Mouse (Mus musculus) stomach, postnatal 0 days (tissue): Measurements from ENCODE around the gene Dbndd2. TPM values are rescaled to one million over a fixed set of nuclear protein-coding genes. Genes with fewer than 3 reads are reported as not detected.

ENCODE experiments used
- ATAC-seq: fragments of 200-750 bp; cut with Nextera tagmentation; 2 replicates; pipeline ENCODE4 v1.8.0; 2017; ENCODE audit not compliant: low FRiP score, low TSS enrichment
- DNase-seq: peaks from one replicate; pipeline ENCODE4 v3.0.0-alpha.2; 2016; ENCODE audit warnings: low spot score
- H3K27ac ChIP-seq: fragments of 300-500 bp; sonication (generic); replicated peaks from 2 replicates; pipeline ENCODE4 v1.5.1; 2014; ENCODE audit warnings: mild to moderate bottlenecking, control low read depth
- H3K27me3 ChIP-seq: fragments of 300-500 bp; sonication (generic); 2 replicates; pipeline ENCODE4 v1.6.1; 2014; ENCODE audit warnings: low read length; ENCODE audit not compliant: control insufficient read depth, insufficient read depth
- H3K36me3 ChIP-seq: fragments of 300-500 bp; sonication (generic); 2 replicates; pipeline ENCODE4 v1.6.1; 2014; ENCODE audit warnings: low read length, mixed read lengths; ENCODE audit not compliant: control insufficient read depth, insufficient read depth
- H3K4me1 ChIP-seq: fragments of 300-500 bp; sonication (generic); replicated peaks from 2 replicates; pipeline ENCODE4 v1.6.1; 2014; ENCODE audit warnings: antibody characterized with exemption; ENCODE audit not compliant: control insufficient read depth, insufficient read depth
- H3K4me2 ChIP-seq: fragments of 300-500 bp; sonication (generic); replicated peaks from 2 replicates; pipeline ENCODE4 v1.6.1; 2014; ENCODE audit warnings: low read depth, mild to moderate bottlenecking, control low read depth, moderate library complexity
- H3K4me3 ChIP-seq: fragments of 300-500 bp; sonication (generic); 2 replicates; pipeline ENCODE4 v1.5.1; 2014; ENCODE audit warnings: low read depth, low read length, control low read depth
- H3K9ac ChIP-seq: fragments of 300-500 bp; sonication (generic); 2 replicates; pipeline ENCODE4 v1.6.1; 2014; ENCODE audit warnings: mild to moderate bottlenecking, low read length, control low read depth, mixed read lengths
- H3K9me3 ChIP-seq: fragments of 300-500 bp; sonication (generic); 2 replicates; pipeline ENCODE4 v1.6.1; 2016; ENCODE audit warnings: low read length; ENCODE audit not compliant: control insufficient read depth
- CTCF ChIP-seq: IDR thresholded peaks from 2 replicates; pipeline ENCODE4 v1.5.1; 2016; ENCODE audit warnings: antibody characterized with exemption, low read depth, mild to moderate bottlenecking, moderate library complexity
- EP300 ChIP-seq: optimal IDR thresholded peaks from 2 replicates; pipeline ENCODE3; 2016; ENCODE audit warnings: antibody characterized with exemption
- WGBS: fragments of 180-500 bp; shearing (Covaris S2); extraction: QIAGEN DNeasy Blood & Tissue Kit; methylation state at CpG from one replicate; pipeline ENCODE4 v1.1.7; 2014; 5-methylcytosine and 5-hydroxymethylcytosine counted together
- polyA plus RNA-seq: library from polyadenylated mRNA; unstranded; fragments of >200 nt; fragmentation: Nextera tagmentation; extraction: Ambion mirVana; gene quantifications from 2 replicates; pipeline ENCODE4 v1.2.1, GENCODE M21; 2015

The Dbndd2 gene
- polyA plus RNA-seq, 1 experiment from 2014 or later = 27.8 TPM

DNA sequence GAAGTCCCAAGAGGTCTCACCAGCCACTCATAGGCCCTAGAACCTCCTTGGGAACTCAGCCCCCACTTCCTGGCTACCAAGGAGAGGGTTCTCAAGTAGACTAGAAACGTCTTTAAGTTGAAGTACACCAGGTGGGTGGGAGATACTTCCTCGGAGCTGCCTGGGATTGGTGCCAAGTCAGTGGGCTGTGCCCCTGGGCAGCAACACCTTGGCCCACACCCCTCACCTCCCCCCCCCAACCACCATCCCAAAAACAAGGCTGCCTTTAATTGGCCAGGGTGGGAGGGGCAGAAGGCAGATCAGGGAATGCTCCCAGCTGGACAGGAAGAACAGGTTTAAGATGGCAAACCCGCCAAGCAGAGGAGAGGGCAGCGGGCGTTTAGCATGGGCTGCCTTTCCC, 45.6 kb upstream of the Dbndd2 start:
- Histone ChIP-seq H3K27ac (peak overlapping the region; percentile 63), H3K4me1 (peaks cover 13% of the 10 kb centered on the region), H3K4me2 (peak overlapping the region; percentile 50), H3K9ac (0 out of 2 replicates have a peak overlapping the region, but pooled peaks have one; percentile 4), H3K9me3 (no peaks in the 10 kb centered on the region), H3K27me3 (no peaks in the 10 kb centered on the region), H3K36me3 (no peaks in the 10 kb centered on the region), H3K4me3 (peak overlapping the region; percentile 69; the same call in 1 of the 2 replicates)
- ATAC-seq (no peak), DNase-seq (peak; percentile 64)
- TF ChIP-seq CTCF (no peak), EP300 (no peak)
- 46% methylated on average over 5 of the region's 5 CpGs for WGBS

DNA sequence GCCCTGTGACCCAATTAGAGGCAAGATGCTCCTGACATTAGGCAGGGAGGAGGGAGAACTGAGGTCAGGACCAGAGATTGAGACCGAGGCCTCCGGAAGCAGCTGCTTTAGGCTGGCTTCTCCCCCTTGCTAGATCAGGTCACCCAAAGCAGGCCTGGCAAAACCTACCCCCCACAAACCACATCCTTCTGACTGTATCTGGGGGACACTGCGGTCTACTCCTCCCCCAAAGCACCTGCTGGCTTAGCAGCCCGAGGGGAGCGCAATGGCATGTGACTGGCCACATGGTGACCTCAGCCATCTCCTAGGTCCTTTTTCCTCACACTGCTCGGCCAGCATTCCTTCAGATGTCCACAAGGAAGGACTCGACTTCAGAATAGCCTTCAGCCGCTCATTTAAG, 44.8 kb upstream of the Dbndd2 start:
- 43% methylated on average over 8 of the region's 8 CpGs for WGBS
- DNase-seq = no peak
- Histone ChIP-seq H3K36me3 (no peaks in the 10 kb centered on the region), H3K4me3 (peak overlapping the region; percentile 69), H3K9ac (peak overlapping the region; percentile 93), H3K4me1 (peaks cover 5% of the 10 kb centered on the region), H3K27ac (peak overlapping the region; percentile 61), H3K9me3 (no peaks in the 10 kb centered on the region), H3K27me3 (no peaks in the 10 kb centered on the region), H3K4me2 (peak overlapping the region; percentile 50)
- ATAC-seq = no peak
- TF ChIP-seq CTCF (no peak), EP300 (no peak)

DNA sequence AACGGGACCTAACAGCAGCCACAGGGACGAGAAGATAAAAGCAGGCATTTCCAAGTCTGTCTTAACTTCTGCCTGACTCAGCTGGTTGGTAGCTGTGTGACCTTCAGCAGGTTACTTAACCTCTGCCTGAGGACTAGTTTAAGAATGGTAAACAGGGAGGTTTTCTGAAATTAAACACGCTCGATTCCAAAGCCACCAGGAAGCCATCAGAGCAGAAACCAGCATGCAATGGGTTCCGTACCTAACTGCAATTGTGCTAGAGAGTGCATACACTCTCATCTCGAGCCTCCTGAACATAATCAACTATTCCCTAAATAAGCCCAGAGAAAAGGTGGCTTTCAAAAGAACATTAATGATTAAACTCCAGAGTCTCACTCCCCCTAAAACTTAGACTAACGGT, 44.2 kb upstream of the Dbndd2 start:
- Histone ChIP-seq H3K27me3 (no peaks in the 10 kb centered on the region), H3K27ac (peak overlapping the region; percentile 95), H3K4me1 (no peaks in the 10 kb centered on the region; the same call in 1 of the 2 replicates), H3K9me3 (no peaks in the 10 kb centered on the region), H3K9ac (peak overlapping the region; percentile 93), H3K4me3 (peak overlapping the region; percentile 69), H3K36me3 (no peaks in the 10 kb centered on the region), H3K4me2 (peak overlapping the region; percentile 50)
- 25% methylated on average over 7 of the region's 7 CpGs for WGBS
- DNase-seq (no peak), ATAC-seq (no peak)
- TF ChIP-seq CTCF (no peak), EP300 (no peak)

GRCm38 (mm10) chr2:164442315-164443050, 43.4 kb upstream of the Dbndd2 start:
- TF ChIP-seq EP300 = no peak
- ATAC-seq (peak; percentile 61), DNase-seq (peak; percentile 65)
- Histone ChIP-seq H3K4me1 (no peaks in the 10 kb centered on the region), H3K9ac (peak overlapping the region; percentile 93), H3K9me3 (no peaks in the 10 kb centered on the region), H3K27me3 (no peaks in the 10 kb centered on the region), H3K4me2 (peak overlapping the region; percentile 50), H3K36me3 (no peaks in the 10 kb centered on the region), H3K27ac (peak overlapping the region; percentile 95), H3K4me3 (peak overlapping the region; percentile 69)
- 1% methylated on average over 29 of the region's 29 CpGs for WGBS

GRCm38 (mm10) chr2:164443051-164443437, 42.9 kb upstream of the Dbndd2 start:
- H3K4me2 ChIP-seq = peak overlapping the region; percentile 50
- TF ChIP-seq EP300 = no peak
- TF ChIP-seq CTCF = peak; percentile 48
- H3K9me3 ChIP-seq = no peaks in the 10 kb centered on the region
- H3K9ac ChIP-seq = peak overlapping the region; percentile 93
- H3K4me3 ChIP-seq = peak overlapping the region; percentile 69
- DNase-seq = peak; percentile 94
- H3K4me1 ChIP-seq = no peaks in the 10 kb centered on the region
- ATAC-seq = peak; percentile 90
- H3K27me3 ChIP-seq = no peaks in the 10 kb centered on the region
- no peaks in the 10 kb centered on the region for H3K36me3 ChIP-seq
- H3K27ac ChIP-seq = peak overlapping the region; percentile 95
- WGBS = 0% methylated on average over 26 of the region's 26 CpGs

- H3K27ac ChIP-seq = peak within 1 kb of the TSS; percentile 95
- no peaks in the 10 kb centered on the region for H3K4me1 ChIP-seq
- ATAC-seq (no peak), DNase-seq (no peak)
- 10% methylated on average over 18 of the region's 18 CpGs for WGBS
- peak within 1 kb of the TSS; percentile 50 for H3K4me2 ChIP-seq
- no peaks in the 10 kb centered on the region for H3K9me3 ChIP-seq
- H3K27me3 ChIP-seq = no peaks in the 10 kb centered on the region
- H3K36me3 ChIP-seq = no peaks in the 10 kb centered on the region
- peak within 1 kb of the TSS; percentile 93 for H3K9ac ChIP-seq
- H3K4me3 ChIP-seq = peak within 1 kb of the TSS; percentile 69
- TF ChIP-seq EP300 = no peak
- no peak for TF ChIP-seq CTCF
Measured at GRCm38 (mm10) chr2:164443460-164444000, 42.4 kb upstream of the Dbndd2 start, which contains the start of gene Sdc4. TSS of gene Sdc4 (minus strand) at chr2:164443887.
